27 mouse cellular contexts compared by ENCODE assay signal in the genomic region with DNA sequence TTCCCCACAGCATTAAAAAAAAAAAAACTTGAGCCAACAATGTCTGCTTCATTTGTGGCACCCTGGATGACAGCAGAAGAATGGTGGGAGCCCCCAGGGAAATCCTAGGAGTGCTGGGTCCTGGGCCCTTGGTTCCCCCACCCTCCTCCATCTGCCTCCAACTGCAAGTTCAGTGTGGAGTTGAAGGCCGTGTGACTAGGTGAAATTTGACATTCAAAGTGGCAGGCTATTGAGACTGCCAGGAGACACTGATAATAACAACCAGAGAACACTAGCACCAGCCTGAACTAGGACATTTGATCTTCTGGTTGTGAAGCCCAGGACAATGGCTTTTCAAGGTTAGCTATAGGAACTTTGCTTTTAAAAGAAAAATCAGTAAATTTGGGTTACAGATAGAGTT.
DNase-seq lines count a peak whose midpoint lies in the region; ATAC-seq and TF ChIP-seq lines count a peak whose summit lies in the region.
"Had no signal": no experiment of that assay in that cellular context is flagged by ENCODE, and none has a peak within 500 bp of the region (broad histone marks: within the 10 kb centered on the region; RNA-seq: fewer than 3 reads in every experiment).

No protein-coding gene starts in this region.

- no peaks in the 10 kb centered on the region for H3K9me3 ChIP-seq in heart, embryonic 10.5 days
- H3K9me3 ChIP-seq in heart, embryonic 15.5 days (replicated peaks) = no peaks in the 10 kb centered on the region
- H3K9me3 ChIP-seq: forebrain, embryonic 13.5 days; kidney, embryonic 15.5 days; limb, embryonic 13.5 days; lung, embryonic 15.5 days had no signal

- no peaks in the 10 kb centered on the region for H3K27me3 ChIP-seq in heart, embryonic 10.5 days (ENCODE audit: insufficient read depth, poor library complexity, severe bottlenecking)
- no peaks in the 10 kb centered on the region for H3K27me3 ChIP-seq in heart, embryonic 15.5 days
- no peaks in the 10 kb centered on the region; the same call in 1 of the 2 replicates for H3K27me3 ChIP-seq in cerebellum, adult 2 months (ENCODE audit: control insufficient read depth, insufficient read depth, low read length)
- H3K27me3 ChIP-seq: CH12.LX; forebrain, embryonic 13.5 days; kidney, embryonic 15.5 days; limb, embryonic 13.5 days; lung, embryonic 15.5 days had no signal

- ATAC-seq in heart, embryonic 15.5 days (replicated peaks; ENCODE audit: insufficient number of reproducible peaks, insufficient read depth, low FRiP score, low read depth) = 0 out of 2 replicates have a peak, but pooled peaks have one; percentile 37
- ATAC-seq: activated CD4-positive, CD25-positive, alpha-beta regulatory T cell, adult 4 months; forebrain, embryonic 13.5 days; midbrain, embryonic 16.5 days had no signal

- DNase-seq in adrenal gland, adult 2 months = peak; percentile 25
- no peak for DNase-seq in adrenal gland, adult 18-20 months (ENCODE audit: low spot score in 2 of 2)
- DNase-seq in adrenal gland, postnatal 14 days = peak; percentile 16
- no peak for DNase-seq in heart, embryonic 10.5 days (ENCODE audit: low spot score)
- DNase-seq in frontal cortex, postnatal 14 days (ENCODE audit: low spot score in 2 of 2) = no peak
- no peak for DNase-seq in lung, postnatal 36 days
- no peak for DNase-seq in cerebellum, adult 2 months
- DNase-seq: cerebellum, adult 11 months; cerebellum, postnatal 14 days; gastrocnemius, postnatal 25 days; kidney, adult 11 months; kidney, postnatal 25 days; thymus, adult 18-20 months; thymus, postnatal 25 days had no signal

- no peak overlapping the region for H3K9ac ChIP-seq in heart, embryonic 15.5 days
- H3K9ac ChIP-seq: forebrain, embryonic 13.5 days; hindbrain, embryonic 14.5 days; kidney, embryonic 15.5 days; limb, embryonic 13.5 days; lung, embryonic 15.5 days had no signal

- peak overlapping the region; percentile 59; the same call in 1 of the 2 replicates for H3K27ac ChIP-seq in heart, embryonic 10.5 days
- peak overlapping the region; percentile 80 for H3K27ac ChIP-seq in heart, embryonic 15.5 days
- no peak overlapping the region for H3K27ac ChIP-seq in cerebellum, adult 2 months (ENCODE audit: insufficient read depth, low read length)
- H3K27ac ChIP-seq: forebrain, embryonic 13.5 days; hindbrain, embryonic 14.5 days; kidney, embryonic 15.5 days; left cerebral cortex, adult 2 months; limb, embryonic 13.5 days; lung, embryonic 15.5 days; stomach, postnatal 0 days had no signal

- H3K4me2 ChIP-seq in heart, embryonic 15.5 days = no peak overlapping the region
- H3K4me2 ChIP-seq: forebrain, embryonic 13.5 days; hindbrain, embryonic 14.5 days; kidney, embryonic 15.5 days; limb, embryonic 13.5 days; liver, embryonic 11.5 days; lung, embryonic 15.5 days; midbrain, embryonic 11.5 days had no signal

- TF ChIP-seq CTCF in cerebellum, adult 2 months (IDR thresholded peaks at IDR 0.05; ENCODE audit: borderline replicate concordance, insufficient read depth, low read depth, low read length) = no peak

- peaks cover 32% of the 10 kb centered on the region for H3K4me1 ChIP-seq in heart, embryonic 10.5 days
- H3K4me1 ChIP-seq in heart, embryonic 15.5 days (replicated peaks) = peaks cover 36% of the 10 kb centered on the region
- no peaks in the 10 kb centered on the region for H3K4me1 ChIP-seq in cerebellum, adult 2 months (ENCODE audit: control insufficient read depth, insufficient read depth, low read length)
- H3K4me1 ChIP-seq: forebrain, embryonic 13.5 days; lung, embryonic 15.5 days had no signal

- 35% methylated on average over 1 of the region's 1 CpGs for WGBS in heart, embryonic 10.5 days
- WGBS in heart, embryonic 15.5 days = 27% methylated on average over 1 of the region's 1 CpGs
- 61% methylated on average over 1 of the region's 1 CpGs for WGBS in cerebellum, adult 2 months

- no peak for TF ChIP-seq POLR2A in cerebellum, adult 2 months (IDR thresholded peaks at IDR 0.05; ENCODE audit: borderline replicate concordance, insufficient read depth, low read length)

- no peak overlapping the region for H3K4me3 ChIP-seq in heart, embryonic 10.5 days
- H3K4me3 ChIP-seq in heart, embryonic 15.5 days = no peak overlapping the region
- H3K4me3 ChIP-seq in cerebellum, adult 2 months (replicated peaks; ENCODE audit: insufficient read depth, low read depth, low read length) = no peak overlapping the region
- H3K4me3 ChIP-seq: forebrain, embryonic 13.5 days; kidney, embryonic 15.5 days; left cerebral cortex, adult 2 months; limb, embryonic 13.5 days; lung, embryonic 15.5 days had no signal

- no peaks in the 10 kb centered on the region for H3K36me3 ChIP-seq in heart, embryonic 10.5 days
- no peaks in the 10 kb centered on the region for H3K36me3 ChIP-seq in heart, embryonic 15.5 days
- H3K36me3 ChIP-seq: kidney, embryonic 15.5 days; limb, embryonic 13.5 days; lung, embryonic 15.5 days had no signal

Comparison
In these comparisons a context has a peak if more than half of its experiments do, and no peak if none do; other contexts are left out.
1. DNase-seq: peak in adrenal gland, adult 2 months (single experiment) and adrenal gland, postnatal 14 days (single experiment); none in adrenal gland, adult 18-20 months (0 of 2), heart, embryonic 10.5 days (single experiment), frontal cortex, postnatal 14 days (0 of 2), lung, postnatal 36 days (single experiment) and cerebellum, adult 2 months (0 of 2).